Mouse (Mus musculus) granulocyte monocyte progenitor cell, adult 5-6 weeks (primary cell): Measurements from ENCODE around the gene Aqp1. TPM values are rescaled to one million over a fixed set of nuclear protein-coding genes. Genes with fewer than 3 reads are reported as not detected.

Experiments
- ATAC-seq: replicated peaks from 2 replicates; pipeline ENCODE4 v1.8.0; 2016; ENCODE audit warnings: mild to moderate bottlenecking, moderate TSS enrichment, inconsistent platforms; ENCODE audit not compliant: poor library complexity, severe bottlenecking
- total RNA-seq, 2 experiments: library from RNA; stranded (forward) in 1 of 2; stranded (reverse) in 1 of 2; fragments of 200-712, 200-1000 nt in 1 of 2; fragments of >200 nt in 1 of 2; fragmentation: Nextera tagmentation in 1 of 2; gene quantifications; 2 replicates each; pipeline ENCODE4 v1.2.3; 2014 to 2017

Gene Aqp1
- total RNA-seq, 2 experiments from 2014 or later = 1.1 to 1.8 TPM

DNA sequence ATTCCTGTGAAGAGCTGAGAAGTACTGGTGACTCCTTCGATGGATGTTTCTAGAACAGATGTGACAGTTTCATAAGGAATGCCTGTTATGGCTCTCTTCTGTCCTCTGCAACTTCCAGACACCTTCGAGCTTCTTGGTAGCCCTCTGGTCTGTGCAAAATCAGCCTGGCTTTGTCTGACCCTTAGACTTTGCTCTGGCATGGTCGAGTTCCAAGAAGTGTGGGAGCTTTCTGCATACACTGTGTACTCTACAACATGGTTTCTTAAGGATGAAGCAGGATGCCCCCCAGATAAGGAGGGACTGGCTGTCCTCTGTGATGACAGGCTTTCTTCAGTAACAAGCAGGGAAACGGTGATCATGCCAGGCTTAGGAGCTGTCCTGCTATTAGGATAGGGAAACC lies 8.1 kb upstream of the Aqp1 start:
- no peak for ATAC-seq

DNA sequence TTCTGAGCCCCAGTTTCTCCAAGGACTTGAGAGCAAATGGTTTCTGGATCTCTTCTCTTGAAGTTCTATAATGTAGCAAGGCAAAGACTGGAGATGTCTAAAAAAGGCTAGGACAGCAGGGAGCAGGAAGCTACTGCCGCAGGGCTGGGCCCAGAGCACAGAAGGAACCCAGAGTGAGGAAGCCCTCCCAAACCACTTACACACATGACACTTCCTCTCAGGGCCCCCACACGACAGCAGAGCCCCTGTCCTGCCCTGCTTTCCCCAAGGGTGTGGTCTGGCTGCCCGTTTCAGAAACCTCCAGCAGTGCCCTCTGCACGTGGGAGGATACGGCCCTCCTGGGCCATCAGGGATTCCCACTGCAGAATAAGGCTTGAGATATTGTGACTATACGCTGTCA lies 4.9 kb upstream of the Aqp1 start:
- peak; percentile 89 for ATAC-seq

DNA sequence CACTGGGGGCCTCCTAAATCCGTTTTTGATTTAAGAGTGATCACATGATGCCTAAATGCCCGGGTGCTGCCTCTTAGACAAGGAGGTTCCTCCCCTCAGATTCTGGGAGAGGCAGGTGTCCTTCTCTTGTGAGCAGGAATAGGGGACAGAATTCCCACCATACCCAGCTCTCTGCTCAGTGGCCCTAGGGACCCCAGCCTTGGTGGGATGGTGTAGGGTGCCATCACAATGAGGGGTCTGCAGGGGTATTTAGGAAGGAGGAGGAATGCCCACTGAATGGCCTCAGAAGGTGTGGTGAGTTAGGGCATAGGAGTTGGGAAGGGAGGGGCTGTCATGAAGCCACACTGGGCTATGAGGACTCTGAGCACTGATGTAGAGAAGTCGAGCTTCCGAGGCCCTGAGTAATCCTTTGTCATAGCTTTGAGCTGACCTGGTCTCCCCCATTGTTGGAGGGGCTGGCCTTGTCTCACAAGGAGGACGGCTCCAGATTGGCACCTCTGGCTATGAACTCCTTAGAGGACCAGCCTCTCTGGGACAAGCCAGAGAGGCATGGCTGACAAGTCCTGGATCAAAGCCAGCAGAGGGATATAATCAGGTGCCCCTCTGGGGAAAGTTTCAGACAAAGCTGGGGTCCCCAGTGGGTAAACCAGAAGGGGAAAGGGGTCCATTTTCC lies 4.0 kb upstream of the Aqp1 start:
- no peak for ATAC-seq

DNA sequence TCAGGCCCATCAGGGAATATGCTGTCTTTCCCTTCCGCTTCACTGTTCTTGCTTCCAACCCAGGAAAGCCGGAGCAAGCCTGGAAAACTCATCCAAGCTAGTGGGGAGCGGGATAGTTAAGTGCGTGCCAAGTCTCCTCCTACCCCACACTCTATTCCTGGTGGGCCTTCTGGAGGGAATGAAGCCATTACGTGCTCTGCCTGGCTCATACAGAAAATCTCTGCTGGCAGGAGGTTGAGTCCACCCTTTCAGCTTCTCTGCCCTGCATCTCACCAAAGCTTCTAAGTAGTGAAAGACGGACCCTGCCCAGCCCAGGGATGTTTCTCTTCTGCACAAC lies 3.5 kb upstream of the Aqp1 start:
- no peak for ATAC-seq

DNA sequence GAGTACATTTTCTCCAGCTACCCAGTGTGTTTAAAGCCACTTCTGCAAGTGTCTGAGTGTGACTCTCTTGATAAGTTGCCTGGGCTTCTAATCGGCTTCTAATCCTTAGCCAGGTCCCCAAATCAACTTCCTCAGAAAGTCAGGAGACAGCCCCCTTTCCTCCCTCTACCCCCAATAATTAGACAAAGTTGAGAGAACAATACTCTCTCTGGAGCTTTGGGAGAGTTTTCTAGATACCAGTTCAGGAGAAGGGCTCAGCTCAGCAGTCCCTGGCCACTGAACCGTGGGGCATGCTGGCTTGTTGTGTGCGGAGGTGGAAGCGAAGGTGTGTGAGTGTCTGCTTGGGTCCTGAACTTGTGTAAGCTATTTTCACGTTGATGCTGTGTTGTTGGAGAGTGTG lies 1.0 kb downstream of the Aqp1 start:
- ATAC-seq = no peak

DNA sequence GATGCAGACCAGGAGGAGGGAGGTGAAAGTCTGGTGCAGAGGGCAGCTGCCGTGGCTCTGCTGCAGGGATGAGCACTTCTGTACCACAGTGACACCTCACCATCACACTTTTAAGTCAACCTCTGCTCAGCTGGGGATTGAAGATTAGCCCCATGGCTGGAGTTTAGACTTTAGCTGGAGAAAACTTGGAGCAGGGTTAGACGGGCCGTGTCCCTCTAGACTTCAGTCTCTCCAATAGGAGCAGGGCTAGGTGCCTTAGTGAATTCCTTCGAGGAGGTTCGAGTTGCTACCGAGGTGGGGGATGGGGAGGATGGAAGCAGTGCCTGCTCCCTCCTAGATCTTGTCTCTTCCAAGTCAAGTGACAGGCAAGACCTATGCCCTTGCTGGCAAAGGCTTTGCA lies 1.8 kb downstream of the Aqp1 start:
- no peak for ATAC-seq

DNA sequence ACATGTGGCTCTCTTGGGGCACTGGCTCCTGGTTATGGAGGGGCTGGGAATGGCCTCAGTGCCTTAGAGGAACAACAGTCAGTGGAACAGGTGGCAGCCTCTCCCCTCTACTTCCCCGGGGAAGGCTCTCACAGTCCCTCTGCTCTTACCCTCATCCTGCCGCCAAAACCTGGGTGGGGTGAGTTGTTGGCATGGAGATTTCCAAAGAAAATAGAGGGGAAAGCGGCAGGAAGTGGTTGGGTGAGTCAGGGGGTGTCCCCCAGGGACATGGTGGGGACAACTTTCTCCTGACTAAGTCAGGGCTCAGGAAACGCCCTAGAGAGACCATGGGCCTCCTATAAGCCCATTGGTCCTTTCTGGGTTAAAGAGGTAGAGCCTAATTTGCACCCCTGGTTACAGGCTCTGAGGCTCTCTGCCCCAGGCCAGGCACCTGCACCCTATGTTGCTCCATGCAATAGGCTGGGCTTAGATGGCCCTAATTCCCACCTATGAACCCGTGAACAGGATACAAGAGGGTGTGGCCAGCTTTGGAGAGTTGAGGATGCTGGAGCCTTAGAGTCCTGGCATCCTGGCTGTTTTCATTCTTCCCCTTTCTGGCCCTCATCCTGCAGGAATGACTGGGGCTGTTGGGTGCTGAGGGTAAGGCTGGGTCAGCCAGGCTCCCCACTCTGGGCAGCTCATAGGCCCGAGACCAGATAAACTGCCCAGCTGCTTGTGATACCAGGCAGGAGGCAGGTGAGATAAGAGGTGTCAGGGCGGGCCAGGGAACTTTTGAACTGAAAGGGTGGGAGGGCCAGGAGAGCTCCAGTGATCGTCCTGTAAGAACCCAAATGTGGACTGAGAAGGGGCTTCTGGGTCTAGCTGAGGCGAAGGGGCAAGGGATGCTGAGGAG lies 2.9 kb downstream of the Aqp1 start:
- 0 out of 2 replicates have a peak, but pooled peaks have one; percentile 26 for ATAC-seq

DNA sequence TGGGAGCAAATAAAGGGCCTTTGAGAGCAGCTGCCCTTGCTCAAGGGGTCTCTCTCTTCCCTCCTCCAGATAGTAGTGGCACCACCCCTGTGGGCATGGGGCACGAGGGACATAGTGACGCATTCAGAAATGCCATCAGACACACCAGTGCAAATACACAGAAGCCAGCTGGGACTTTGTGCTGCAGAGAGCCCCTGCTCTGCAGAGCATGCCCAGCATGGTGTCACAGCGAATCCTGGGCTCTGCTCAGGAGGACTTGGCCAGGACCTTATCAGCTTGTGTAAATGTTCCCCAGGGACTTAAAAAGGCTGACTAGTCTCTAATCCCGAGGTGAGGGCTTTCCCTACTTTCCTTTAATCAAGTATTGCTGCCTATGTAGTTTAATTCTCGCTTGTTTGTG lies 5.5 kb downstream of the Aqp1 start:
- ATAC-seq = no peak

DNA sequence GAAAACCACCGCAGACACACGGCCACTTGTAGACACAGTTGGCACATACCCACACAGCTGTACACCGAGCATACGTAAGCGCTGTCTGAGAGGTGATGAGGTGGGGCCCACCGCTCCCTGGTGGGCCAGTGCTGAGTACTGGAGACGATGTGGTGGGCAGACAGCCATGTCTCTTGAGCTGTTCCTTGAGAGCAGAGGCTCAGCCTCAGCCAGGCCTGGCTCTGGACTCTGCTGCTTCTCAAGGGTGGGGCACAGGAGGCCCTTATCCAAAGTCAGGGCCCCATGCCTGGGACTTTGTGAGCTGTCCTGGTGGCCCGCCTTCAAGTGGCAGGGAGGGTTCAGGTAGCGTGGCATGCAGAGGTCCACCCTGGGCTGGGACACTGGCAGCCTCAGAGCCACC lies 6.1 kb downstream of the Aqp1 start:
- ATAC-seq = no peak

DNA sequence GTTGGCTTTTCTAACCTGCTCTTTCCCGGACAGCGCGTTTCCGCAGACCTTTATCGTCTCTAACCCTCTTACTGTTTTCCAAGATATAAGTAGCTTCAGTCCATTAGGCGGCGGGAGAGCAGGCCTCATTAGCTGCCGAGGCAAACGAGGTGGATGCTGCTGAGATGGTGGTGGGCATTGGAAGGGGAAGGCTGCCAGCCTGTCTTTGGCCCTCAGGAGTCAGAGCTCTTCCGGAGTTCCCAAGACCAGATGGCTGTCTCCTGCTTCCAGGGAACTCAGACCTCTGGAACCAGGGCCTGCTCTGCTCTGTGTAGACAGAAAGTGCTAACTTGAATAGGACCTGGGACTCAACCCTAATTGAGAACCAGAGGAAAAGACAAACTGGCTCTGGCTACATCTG lies 7.2 kb downstream of the Aqp1 start:
- no peak for ATAC-seq

DNA sequence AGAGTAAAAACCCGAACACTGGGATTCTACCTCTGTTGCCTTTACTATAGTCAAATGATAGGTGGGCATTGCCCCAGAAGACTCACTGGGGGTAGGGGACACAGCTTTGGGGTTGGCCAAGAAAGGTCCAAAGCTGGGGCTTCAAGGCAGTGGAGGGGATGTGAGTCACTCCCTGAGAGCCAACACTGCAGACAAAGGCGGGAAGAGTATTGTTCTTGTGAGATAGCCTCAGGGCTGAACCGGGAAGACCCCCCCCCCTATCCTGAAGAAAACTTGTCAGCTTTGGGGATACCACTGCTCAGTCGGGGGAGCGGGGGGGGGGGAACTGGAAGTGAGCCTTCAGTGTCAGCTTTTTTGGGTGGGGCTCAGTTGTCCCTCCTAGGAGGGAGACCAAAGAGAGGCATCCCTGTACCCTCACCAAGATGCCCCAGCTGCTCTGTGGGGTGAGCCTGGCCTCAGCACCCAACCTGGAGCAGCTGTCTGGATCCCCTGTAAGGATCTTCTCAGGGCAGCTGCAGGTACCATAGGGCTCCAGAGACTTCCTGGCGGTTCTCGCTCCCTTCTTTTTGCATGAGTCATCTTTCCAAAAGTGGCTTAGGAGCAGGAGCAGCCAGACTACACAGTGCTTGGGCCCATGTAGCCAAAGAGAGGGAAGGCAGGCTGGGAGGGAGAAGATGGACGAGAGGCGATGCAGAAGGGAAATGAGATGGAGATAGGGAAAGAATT lies 8.2 kb downstream of the Aqp1 start:
- no peak for ATAC-seq

DNA sequence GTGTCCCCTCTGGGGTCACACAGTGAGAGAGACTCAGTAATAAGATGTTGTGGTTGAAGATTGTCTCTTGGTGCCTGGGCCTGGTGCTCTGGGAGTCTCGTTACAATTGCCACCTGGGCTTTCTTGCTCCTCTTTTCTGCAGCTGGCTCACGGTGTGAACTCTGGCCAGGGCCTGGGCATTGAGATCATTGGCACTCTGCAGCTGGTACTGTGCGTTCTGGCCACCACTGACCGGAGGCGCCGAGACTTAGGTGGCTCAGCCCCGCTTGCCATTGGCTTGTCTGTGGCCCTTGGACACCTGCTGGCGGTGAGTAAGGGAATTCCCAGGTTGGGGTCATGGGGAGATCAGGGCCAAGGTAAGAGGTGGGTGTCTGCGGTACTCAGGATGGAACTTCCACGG lies 9.0 kb downstream of the Aqp1 start:
- ATAC-seq = no peak

DNA sequence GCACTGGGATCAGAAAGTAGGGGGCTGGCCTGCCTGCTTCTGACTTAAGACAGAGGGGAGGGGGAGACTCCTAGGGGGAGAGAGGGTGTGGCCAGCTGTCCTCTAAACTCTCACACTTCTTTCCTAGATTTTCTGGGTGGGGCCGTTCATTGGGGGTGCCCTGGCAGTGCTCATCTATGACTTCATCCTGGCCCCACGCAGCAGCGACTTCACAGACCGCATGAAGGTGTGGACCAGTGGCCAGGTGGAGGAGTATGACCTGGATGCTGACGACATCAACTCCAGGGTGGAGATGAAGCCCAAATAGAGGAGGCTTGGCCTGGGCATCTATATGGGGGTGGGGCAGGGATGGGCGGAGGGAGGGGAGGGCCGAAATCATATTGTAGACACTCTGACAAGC lies 10.3 kb downstream of the Aqp1 start:
- ATAC-seq = no peak

DNA sequence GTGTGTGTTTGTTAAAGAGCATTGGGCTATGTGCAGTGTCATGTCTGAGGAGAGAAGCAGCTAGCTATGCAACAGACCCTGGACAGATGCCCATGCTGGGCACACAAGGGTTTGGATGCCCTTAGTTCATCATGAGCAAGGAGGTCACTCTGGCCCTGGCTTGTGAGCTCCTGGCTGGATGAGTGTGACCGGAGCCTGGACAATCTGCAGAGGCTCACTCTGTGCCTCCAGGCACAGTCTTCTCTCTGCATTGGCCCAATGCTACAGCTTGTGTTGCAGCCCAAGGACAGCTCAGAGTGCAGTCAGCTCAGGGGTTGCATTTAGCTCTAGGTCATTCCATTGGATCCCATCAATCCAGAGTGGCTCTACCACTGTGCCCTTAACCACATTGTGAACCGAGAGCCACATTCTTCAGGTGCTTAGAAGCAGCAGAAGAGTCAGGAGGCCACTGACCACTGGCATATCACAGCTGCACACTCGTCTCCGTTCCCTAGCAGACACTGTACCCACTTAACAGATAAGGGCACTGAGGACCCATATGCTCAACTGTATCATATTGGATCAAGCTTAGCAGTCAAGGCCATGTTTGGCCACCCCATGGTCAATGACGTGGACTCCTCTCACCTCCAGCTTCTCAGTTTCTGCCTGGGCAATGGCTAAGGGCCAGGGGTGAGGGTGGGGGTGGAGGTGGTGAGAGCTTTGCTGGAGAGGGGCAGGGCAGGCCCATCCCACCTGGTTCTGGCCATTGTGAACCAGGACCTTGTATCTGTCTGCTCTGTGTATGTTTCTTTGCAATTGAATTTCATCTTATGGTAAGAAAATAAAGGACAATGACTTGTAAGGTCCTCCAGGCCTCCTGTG lies 11.7 kb downstream of the Aqp1 start:
- no peak for ATAC-seq

DNA sequence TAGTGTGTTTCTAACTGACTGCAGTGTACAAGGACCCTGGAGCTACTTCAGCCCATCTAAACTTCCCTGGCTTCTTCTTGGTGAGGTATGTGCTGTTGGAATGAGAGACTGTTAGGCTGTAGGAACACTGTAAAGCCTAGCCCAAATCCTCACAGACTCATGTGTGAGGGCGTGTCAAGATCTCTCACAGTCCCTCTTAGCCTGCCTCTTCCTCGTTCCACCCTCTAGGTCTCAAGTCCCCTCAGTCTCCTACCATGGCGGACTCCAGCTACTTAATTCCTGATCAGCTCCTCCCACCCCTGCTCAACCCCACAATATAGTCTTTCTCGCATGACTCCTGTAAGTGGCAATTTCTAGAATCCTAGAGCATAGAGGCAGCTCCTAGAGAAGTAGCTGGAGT lies 13.0 kb downstream of the Aqp1 start:
- no peak for ATAC-seq

DNA sequence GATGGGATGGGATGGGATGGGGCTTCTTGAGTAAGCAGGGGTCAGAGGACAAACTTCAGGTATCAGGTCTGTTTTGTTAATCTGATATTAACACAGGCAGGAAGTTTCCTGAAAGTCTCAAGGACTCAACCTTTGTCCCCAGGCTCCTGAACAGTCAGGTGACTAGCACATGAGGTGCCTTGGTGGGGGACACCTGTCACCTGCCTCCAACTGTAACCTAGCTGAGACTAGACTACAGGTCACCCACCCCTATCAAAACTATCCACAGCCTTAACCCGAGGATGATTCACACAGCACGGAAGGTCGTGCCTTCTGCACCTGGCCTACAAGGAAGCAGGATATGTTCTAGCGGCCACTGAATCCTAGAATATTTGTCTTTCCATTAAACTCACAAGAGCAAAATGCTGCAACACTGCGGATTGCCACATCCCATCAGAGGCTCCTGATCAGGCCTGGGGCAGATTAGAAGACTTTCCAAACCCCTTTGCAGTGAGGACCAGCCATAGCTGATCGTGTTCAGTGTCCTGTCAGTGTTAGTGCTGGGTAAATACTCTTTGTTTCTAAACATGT lies 14.2 kb downstream of the Aqp1 start:
- ATAC-seq = no peak

DNA sequence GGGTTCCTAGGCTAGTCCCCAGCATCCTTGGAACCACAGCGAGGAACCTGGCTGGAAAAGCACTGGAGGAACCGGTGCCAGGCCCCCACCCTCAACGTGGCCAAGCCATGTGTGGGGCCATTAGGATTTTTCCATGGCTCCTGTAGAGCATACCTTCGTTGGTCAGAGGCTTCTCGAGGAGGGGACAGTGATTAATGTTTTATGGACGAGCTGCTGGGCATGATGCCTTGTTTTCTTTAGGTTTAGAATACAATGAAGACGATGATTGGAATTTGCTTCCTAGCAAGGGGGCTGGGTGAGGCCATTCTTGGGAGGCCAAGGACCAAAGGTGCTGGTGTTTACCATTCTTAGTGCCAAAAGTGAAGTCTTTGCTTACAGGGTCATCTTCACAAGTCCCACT lies 15.5 kb downstream of the Aqp1 start:
- ATAC-seq = no peak

DNA sequence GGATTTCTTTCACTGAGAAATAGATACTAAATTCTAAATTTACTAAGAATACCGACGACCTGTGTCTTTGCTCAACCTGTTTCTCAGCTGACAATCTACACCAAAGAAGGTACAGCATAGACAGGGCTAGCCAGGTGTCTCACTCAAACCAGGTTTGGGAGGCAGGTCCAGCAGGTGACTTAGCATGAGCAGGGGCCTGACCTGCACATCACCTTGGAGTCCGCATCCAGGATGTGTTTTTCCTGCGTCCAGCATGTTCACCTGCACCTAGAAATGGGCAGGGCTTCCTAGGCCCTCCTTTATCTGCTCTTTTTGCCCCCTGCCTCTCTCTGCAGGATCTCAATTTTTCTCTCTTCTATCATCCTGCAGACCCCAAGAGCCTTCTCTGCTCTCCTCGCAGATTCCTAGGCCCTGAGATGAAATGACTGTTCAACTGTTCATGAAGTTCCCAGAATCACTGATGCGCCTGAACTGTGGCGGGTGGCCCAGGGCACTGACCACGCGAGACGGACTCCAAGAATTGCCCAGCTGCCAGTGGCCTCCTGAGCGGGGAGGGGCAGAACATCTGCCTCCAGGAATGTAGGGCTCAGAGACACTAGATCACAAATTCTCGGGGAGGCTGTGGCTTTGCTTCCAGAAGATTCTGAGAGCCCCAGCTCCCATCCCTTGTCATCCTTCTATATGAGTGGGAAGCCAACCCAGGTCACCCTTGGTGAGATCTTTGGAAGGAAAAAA lies 17.6 kb downstream of the Aqp1 start:
- ATAC-seq = no peak

DNA sequence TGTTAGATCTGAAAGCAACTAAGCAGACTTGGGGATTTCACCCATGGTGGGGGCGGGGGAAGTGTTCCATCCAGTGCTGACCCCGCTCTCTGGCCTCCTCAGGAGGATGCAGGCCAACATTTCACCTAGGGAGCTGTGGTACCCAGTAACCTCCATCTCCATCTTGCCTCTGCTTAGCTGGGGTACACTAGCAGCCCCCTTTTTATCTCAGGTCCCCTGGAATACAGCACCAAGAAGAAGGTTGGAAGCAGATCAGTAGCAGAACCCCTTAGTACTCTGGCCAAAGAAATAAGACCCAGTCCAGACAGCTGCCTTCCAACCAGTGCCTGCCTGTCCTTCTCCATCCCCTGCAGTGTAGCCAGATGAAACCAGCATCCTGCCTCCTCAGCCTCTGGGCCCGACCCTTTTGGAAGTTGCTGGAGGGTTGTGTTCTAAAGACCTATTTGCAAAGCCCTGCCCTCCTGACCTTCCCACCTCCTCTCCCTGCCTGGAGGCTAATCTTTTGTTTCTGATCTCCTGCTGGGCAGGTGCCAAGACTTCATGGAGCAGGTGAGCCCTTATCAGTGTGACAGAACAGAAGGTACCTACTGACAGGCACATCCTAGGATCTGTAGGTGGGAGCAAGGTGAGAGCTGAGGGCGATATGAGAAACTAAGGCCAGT lies 18.4 kb downstream of the Aqp1 start:
- ATAC-seq = no peak
